Mouse (Mus musculus) bone marrow, adult 2 months (tissue): Measurements from ENCODE around the gene Ccdc152. TPM values are rescaled to one million over a fixed set of nuclear protein-coding genes. Genes with fewer than 3 reads are reported as not detected.

Experiments
- H3K27ac ChIP-seq: fragments of 200-500 bp; 2 replicates; pipeline ENCODE4 v1.5.1; 2012; ENCODE audit warnings: low read depth, mild to moderate bottlenecking, control low read depth, inconsistent platforms, low read length; ENCODE audit not compliant: control insufficient read depth, poor library complexity, insufficient read depth
- H3K4me1 ChIP-seq: fragments of 200-500 bp; 2 replicates; pipeline ENCODE4 v1.6.1; 2011; ENCODE audit warnings: low read length; ENCODE audit not compliant: control insufficient read depth, insufficient read depth
- H3K4me3 ChIP-seq: fragments of 200-500 bp; replicated peaks from 2 replicates; pipeline ENCODE3; 2011; ENCODE audit warnings: mild to moderate bottlenecking, low read depth, low read length, control low read depth; ENCODE audit not compliant: control insufficient read depth
- CTCF ChIP-seq: fragments of 200-500 bp; IDR thresholded peaks from 2 replicates; pipeline ENCODE4 v1.5.1; 2011; ENCODE audit warnings: low read length, control low read depth; ENCODE audit not compliant: control insufficient read depth, insufficient read depth
- POLR2A ChIP-seq: fragments of 200-500 bp; IDR thresholded peaks from 2 replicates; pipeline ENCODE4 v1.6.1; 2011; ENCODE audit warnings: low read depth, mild to moderate bottlenecking, control low read depth, low read length, borderline replicate concordance; ENCODE audit not compliant: control insufficient read depth
- WGBS: fragments of 180-500 bp; shearing (Covaris S2); methylation state at CpG from one replicate; pipeline ENCODE4 v1.1.7; 2018; 5-methylcytosine and 5-hydroxymethylcytosine counted together
- polyA plus RNA-seq: library from polyadenylated mRNA; stranded (reverse); fragments of >200 nt; gene quantifications from 2 replicates; pipeline ENCODE4 v1.2.4, GENCODE M21; 2011; ENCODE audit warnings: low replicate concordance; ENCODE audit not compliant: missing spikeins, insufficient read depth, insufficient read length

Gene Ccdc152
- polyA plus RNA-seq, 1 experiment: not detected

GRCm38 (mm10) chr15:3293477-3293876 is 9.8 kb downstream of the Ccdc152 start:
- no peak overlapping the region for H3K4me3 ChIP-seq
- 11% methylated on average over 1 of the region's 1 CpGs for WGBS
- H3K4me1 ChIP-seq: no peaks in the 10 kb centered on the region; the same call in 1 of the 2 replicates
- no peak overlapping the region for H3K27ac ChIP-seq
- TF ChIP-seq CTCF (no peak), POLR2A (no peak)

GRCm38 (mm10) chr15:3290435-3290834 is 12.9 kb downstream of the Ccdc152 start:
- TF ChIP-seq POLR2A (no peak), CTCF (no peak)
- H3K27ac ChIP-seq: no peak overlapping the region
- WGBS: 78% methylated on average over 3 of the region's 3 CpGs
- no peak overlapping the region for H3K4me3 ChIP-seq
- H3K4me1 ChIP-seq: no peaks in the 10 kb centered on the region; the same call in 1 of the 2 replicates

DNA sequence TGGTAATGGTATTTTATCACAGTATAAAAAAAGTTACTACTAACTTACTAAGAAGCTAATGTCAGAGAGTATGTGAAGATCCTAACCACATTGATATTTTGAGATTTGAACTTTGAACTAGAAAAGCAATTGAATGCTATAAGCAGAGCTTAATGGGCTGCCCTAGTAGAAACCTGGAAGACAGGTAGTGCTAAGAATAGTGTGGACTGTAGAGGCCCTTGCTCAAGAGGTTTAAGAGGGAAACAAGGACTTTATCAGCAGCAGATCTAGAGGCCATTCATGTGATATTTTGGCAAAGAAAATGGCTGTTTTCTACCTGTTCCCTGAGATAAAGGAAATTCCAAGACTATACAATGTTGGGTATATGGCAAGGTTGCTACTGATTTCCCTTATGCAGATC is 17.3 kb downstream of the Ccdc152 start:
- TF ChIP-seq CTCF: no peak
- TF ChIP-seq POLR2A: no peak
- Histone ChIP-seq H3K4me3 (no peak overlapping the region), H3K4me1 (no peaks in the 10 kb centered on the region)

DNA sequence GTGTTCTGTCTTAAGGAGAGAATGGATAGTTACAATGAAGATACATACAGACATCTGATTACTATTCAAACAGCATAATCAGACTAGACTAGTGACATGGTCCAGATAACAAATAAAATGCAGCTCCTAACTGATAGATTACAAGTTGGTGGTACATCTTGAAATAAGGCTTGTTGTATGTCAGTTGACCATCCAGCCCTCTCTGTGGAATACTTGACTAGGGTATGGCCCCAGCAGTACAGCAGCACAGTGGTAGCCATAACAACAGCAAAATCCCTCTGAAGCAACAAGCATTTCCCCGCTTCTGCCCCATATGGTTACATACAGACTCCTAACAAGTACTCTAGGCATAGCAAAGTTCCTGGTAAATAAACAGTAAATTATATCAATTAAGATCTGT is 21.6 kb downstream of the Ccdc152 start:
- no peak overlapping the region for H3K4me3 ChIP-seq
- no peak overlapping the region for H3K27ac ChIP-seq
- H3K4me1 ChIP-seq: no peaks in the 10 kb centered on the region
- TF ChIP-seq POLR2A (no peak), CTCF (no peak)
- WGBS: 85% methylated on average over 1 of the region's 1 CpGs

More for the DNA sequence above, 17.3 kb downstream of the Ccdc152 start:
- H3K27ac ChIP-seq: no peak overlapping the region

DNA sequence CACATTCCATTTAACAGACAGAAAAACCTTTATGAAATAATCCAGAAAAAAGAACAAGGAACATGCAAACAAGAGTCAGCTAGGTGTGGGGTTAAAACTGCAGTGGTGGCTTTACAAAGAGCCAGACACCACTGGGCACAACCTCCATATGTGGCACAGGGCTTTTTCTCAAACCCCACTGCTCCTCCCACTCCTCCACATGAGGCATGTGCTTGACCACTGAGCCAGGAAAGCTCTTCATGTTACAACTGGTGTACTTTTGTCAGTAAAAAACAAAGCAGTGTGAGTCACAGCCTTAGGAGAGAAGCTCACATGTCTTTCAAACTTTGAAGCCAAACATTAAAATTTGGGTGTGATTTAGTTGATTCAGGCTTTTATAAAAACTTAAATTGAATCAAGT is 22.1 kb downstream of the Ccdc152 start:
- TF ChIP-seq CTCF (no peak), POLR2A (no peak)
- Histone ChIP-seq H3K4me3 (no peak overlapping the region), H3K4me1 (no peaks in the 10 kb centered on the region), H3K27ac (no peak overlapping the region)

GRCm38 (mm10) chr15:3279242-3279641 is 24.1 kb downstream of the Ccdc152 start:
- Histone ChIP-seq H3K27ac (no peak overlapping the region), H3K4me3 (no peak overlapping the region), H3K4me1 (no peaks in the 10 kb centered on the region)
- TF ChIP-seq CTCF: no peak
- no peak for TF ChIP-seq POLR2A
- WGBS: 86% methylated on average over 7 of the region's 7 CpGs

DNA sequence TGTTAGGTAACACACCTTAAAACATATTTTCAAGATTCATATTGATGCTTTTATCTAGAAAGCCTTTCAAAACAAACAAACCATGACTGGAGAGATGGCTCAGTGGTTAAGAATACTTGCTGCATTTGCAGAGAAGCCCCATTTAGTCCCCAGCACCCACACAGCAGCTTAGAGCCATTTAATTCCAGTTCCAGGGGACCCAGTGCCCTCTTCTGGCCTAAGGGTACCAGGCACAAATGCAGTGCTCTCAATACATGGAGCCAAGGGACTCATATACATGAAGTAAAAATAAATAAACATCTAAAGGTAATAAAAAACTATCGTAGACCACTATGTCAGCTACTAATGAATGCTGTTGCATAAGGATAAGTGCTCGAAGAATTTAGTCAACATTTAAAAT is 25.9 kb downstream of the Ccdc152 start:
- Histone ChIP-seq H3K4me1 (no peaks in the 10 kb centered on the region; the same call in 1 of the 2 replicates), H3K4me3 (no peak overlapping the region), H3K27ac (no peak overlapping the region)
- TF ChIP-seq POLR2A: no peak
- peak; percentile 11; the same call in 1 of the 2 replicates for TF ChIP-seq CTCF
- 83% methylated on average over 2 of the region's 2 CpGs for WGBS

DNA sequence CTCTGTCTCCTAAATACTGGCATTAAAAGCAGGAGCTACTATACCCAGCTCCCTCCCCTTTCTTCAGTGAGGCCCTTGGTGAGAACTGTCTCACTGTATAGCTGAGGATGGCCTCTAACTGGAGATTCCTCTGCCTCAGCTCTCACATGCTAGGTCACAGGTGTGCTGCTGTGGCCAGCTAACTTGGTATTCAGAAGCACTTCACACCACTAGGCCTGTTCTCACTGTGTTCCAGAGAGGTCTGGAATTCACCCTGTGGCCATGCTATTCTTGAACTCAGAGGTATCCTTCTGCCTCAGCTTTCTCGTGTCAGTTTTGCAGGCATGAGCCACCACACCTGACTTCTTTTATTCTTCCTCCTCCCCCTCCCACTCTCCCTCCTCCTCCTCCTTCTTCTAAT is 30.1 kb downstream of the Ccdc152 start:
- H3K4me1 ChIP-seq: no peaks in the 10 kb centered on the region; the same call in none of the 2 replicates
- TF ChIP-seq POLR2A (no peak), CTCF (no peak)
- 50% methylated on average over 1 of the region's 1 CpGs for WGBS
- H3K27ac ChIP-seq: no peak overlapping the region
- peak overlapping the region; percentile 1 for H3K4me3 ChIP-seq

DNA sequence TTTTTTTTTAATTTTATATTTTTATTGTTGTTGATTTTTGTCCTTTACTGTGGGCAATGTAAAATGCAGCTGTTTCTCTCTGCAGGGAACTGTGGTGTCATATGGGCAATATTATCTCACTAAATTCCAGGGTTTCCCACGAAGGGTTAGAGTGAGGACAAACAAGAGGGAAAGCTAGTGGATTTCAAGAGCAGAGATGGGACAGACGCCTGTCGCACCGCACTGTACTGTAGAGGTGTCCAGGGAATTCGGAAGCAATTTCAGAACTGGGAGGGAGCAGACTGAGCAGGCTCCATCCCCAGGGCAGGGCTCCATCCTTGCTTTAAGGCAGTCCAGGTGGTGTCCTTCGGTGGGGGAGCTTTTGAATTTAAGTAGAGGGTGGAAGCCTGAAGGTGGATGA is 32.1 kb downstream of the Ccdc152 start:
- Histone ChIP-seq H3K4me3 (peak overlapping the region; percentile 70), H3K27ac (peak overlapping the region; percentile 45)
- 3% methylated on average over 6 of the region's 6 CpGs for WGBS

More for the DNA sequence above, 32.1 kb downstream of the Ccdc152 start:
- H3K4me1 ChIP-seq: no peaks in the 10 kb centered on the region; the same call in none of the 2 replicates
- no peak for TF ChIP-seq CTCF
- TF ChIP-seq POLR2A: no peak
